Mouse (Mus musculus): Measurements from ENCODE around the gene Dpysl4. TPM values are rescaled to one million over a fixed set of nuclear protein-coding genes. Genes with fewer than 3 reads are reported as not detected.

Gene Dpysl4
- total RNA-seq, 2 experiments from 2014 or later: 103 to 107 TPM

DNA sequence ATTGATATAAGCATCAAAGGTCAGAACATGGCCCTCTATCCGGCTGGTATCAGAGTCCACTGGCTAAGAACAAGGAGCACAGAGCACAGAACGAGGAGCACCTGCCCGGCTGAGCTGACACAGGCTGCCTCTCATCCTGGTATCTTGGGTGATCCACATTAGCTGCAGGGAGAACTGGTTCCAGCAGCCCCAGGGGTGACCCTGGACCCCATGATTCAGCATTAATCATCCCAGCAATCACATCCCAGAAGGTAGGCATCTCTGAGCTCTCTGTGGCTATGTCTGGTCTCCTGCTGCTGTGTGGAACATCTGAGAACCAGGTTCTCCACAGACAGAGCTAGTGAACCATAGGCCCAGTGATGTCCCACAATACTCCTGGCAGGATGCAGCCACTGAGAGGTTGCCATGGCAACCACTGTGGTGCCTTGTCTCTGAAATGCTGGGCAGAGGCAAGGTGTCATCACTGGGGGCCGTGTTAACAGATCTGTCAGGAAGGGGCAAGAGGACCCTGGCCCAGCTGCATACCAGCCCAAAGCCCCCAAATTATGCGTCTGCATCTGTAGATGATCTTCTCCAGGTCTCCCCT lies 51.2 kb downstream of the Dpysl4 start:
- intact Hi-C loops (cut with DNase I): no loop called here

DNA sequence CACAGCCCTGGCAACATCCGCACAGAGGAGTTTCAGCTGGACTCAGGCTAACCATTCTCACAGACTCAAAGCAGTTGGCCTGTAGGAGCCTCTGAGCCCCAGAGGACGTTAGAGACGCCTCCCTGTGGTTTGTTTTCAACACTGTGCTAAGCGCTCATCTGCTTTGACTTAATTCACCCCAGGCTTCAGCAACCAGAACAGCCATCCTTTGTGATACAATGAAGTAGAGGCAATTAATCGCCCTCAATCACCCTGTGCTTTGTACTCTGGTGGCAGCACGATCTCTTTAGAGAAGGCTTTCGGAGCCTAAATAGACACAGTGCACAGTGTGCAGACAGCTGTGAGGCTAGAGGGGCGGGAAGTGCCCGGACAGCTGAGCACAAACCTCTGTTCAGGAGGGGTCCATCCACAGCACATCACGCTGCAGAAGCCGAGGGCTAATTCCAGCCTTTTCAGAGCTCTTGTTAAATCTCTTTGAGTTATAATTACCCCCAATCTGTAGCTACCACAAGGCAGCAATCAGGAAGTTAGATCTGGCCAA lies 54.2 kb downstream of the Dpysl4 start:
- DNase-seq (ENCODE audit: low spot score in 2 of 2): peak; percentile 29 to 61
- intact Hi-C loops (cut with DNase I): no loop called here

More for the DNA sequence above, 51.2 kb downstream of the Dpysl4 start:
- peak; percentile 62 to 78 for DNase-seq (ENCODE audit: low spot score in 2 of 2)

DNA sequence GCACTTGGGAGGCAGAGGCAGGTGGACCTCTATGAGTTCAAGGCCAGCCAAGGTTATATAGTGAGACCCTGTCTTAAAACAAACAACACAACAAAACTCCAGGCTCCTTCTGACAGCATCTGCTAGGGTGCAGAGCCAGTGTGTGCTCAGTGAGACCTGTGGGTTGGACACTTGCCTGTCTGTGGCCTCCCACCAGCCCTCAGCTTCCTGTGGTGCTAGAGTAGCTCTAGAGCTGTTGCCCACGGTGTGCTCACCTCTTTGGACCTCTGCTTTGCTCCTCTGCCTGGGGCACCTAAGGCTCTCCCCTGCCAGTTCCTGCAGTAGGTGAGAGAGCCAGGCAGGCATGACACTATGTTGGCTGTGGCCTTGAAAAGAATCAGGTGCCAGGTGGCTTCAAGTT lies 58.0 kb downstream of the Dpysl4 start:
- no peak for DNase-seq (ENCODE audit: low spot score in 2 of 2)

DNA sequence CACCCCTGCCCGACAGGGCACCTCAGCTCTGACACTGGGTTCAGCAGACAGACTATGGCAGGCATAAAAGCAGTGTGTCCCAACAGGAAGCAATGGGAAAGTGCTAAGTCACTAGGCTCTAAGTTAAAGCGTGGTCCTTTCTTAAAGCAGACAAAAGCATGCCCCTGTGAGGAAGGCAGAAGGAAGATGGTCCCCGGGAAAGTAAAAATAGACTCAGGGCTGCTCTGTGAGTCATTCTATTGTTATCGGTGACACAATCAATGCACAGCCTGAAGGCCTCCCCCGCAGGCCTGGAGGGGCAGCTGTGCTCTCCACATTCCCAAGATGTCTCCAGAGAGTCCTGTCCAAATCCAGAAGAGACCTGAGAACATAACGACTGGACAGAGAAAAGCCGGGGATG lies 60.1 kb downstream of the Dpysl4 start:
- DNase-seq (ENCODE audit: low spot score in 2 of 2): no peak
- intact Hi-C loops (cut with DNase I): no loop called here

More for the DNA sequence above, 58.0 kb downstream of the Dpysl4 start:
- intact Hi-C loops (cut with DNase I): no loop called here

DNA sequence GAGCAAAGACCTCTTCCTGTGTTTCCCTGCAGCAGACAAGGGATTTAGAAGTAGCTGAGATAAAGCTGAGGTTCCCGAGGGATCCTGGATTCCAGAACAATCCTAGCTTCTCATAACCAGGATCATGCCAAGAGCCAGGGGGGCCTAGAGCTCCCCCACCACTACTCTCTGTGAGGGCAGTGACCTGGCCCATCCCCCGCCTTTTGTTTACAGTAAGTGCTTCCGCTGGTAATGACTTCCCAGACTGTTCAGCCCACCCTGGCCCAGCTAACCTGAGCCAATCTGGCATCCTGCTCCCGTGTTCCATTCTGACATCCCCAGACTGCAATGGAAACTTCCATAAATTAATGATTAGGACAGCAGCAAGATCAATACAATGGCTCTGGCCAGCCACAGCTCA lies 61.6 kb downstream of the Dpysl4 start:
- intact Hi-C loops (cut with DNase I): no loop called here
- DNase-seq (ENCODE audit: low spot score in 2 of 2): no peak

DNA sequence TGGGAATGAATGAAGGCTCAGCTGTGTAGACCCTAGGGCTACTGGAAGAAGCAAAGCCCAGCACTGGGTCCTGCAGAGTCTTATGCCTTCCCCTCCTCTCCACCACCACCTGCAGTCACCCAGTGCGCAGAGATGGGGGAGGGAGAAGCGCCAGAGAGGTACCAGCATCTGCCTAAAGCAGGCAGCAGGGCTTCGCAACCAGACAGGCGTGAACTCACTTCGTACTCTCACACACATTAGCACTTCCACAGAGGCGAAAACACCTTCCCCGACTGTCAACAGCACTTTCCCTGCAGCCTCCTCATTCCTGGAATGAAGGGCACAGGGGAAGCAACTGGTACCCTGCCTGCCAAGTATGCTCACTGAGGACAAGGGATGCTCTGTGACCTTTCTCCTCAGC lies 63.6 kb downstream of the Dpysl4 start:
- DNase-seq (ENCODE audit: low spot score in 2 of 2): peak; percentile 44 to 61
- intact Hi-C loops (cut with DNase I): no loop called here

DNA sequence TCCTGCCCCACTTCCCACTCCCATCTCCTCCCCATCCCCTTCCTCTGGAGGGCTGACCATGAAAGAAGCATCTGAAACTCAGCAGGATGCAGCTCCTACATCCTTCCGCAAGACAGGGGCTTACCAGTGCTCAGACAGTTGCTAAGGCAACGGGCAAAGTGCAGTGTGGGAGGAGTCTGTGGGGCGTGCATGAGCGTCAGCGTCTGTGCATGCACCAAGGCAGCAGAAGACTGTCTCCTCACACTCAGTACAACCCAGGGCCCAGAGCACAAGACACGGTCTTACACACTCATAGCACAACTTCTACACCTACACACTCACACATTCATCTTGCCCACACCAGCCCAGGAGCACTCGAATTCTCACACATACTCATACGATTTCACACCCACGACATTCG lies 65.3 kb downstream of the Dpysl4 start:
- intact Hi-C loops (cut with DNase I): no loop called here
- peak; percentile 61 to 73 for DNase-seq (ENCODE audit: low spot score in 2 of 2)

Other genes with a start within 250 kb of the Dpysl4 start
- gene Ppp2r2d, start 239.9 kb upstream of the Dpysl4 start, total RNA-seq (2021): 10 to 100 TPM; 72.8 to 75.6 TPM
- gene Mapk1ip1, start 239.7 kb upstream of the Dpysl4 start, total RNA-seq (2021): 10 to 100 TPM; 34.5 to 37.7 TPM
- gene Bnip3, start 176.5 kb upstream of the Dpysl4 start, total RNA-seq (2021): 100 to 1,000 TPM; 130 to 134 TPM
- 10 to 100 TPM; 42.1 to 44.0 TPM for gene Jakmip3, start 145.3 kb upstream of the Dpysl4 start, total RNA-seq (2021)
- 1 to 10 TPM; 5.9 to 6.0 TPM for gene Lrrc27, start 127.0 kb downstream of the Dpysl4 start, total RNA-seq (2021)
- 100 to 1,000 TPM; 129 to 146 TPM for gene Stk32c, start 127.3 kb downstream of the Dpysl4 start, total RNA-seq (2021)
- gene Pwwp2b, start 162.5 kb downstream of the Dpysl4 start, total RNA-seq (2021): 10 to 100 TPM; 10.4 to 10.9 TPM

All from left cerebral cortex, postnatal 14 days (tissue).